Mouse (Mus musculus) kidney, postnatal 4 days (tissue): Measurements from ENCODE around the gene Meis1.

Source experiments
- DNase-seq, 2 experiments: peaks; one replicate each; pipeline ENCODE4 v3.0.0; 2021; ENCODE audit warnings: mixed read lengths in 2 of 2

Gene Meis1

GRCm38 (mm10) chr11:18989669-18990243 lies 29.0 kb downstream of the Meis1 start:
- DNase-seq = peak in 1 of 2 experiments; percentile 26

DNA sequence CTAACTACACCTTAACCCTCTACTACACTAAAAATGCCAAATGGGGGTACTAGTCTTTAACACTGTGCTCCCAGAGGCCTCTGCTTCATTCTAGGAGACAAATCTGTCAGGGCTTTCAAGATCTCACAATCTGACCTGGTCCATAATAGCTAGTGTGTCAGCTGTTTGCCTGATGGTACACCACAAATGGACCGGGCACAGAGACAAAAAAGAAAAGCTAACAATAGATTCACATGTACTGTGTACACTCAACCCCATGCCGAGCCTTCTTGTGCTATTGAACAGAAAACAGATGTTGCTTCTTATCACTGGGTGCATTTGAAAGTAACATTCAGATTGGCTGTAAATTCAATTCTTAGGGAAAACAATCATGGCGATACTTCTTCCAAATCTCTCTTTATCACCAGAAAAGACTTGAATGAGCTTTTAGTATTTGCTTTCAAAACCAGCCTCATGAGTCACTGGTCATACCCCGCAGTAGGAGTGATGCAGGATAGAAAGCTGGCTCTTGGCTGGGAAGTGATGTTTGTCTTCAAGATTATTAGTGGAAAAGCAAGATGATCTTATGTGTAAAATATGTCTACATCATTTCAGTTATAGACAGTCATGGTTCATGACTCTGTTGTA lies 30.0 kb downstream of the Meis1 start:
- no peak for DNase-seq

DNA sequence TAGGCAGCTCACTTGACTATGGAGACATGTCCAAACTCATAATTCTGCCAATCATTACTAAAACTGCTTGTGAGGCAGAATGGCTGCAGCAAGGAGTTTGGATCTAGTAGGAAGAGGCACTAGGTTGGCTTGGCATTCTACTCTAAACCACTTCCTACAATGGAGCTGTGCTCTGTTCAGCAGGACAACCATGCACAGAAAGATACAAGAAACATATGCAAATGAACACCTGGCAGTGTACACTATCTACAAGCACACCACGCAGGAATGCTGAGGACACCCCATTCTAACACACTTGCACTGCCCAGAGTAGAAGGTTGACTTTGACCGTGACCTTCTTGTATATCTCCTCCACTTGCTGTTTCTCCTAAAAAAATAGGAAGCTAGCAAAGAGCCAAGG lies 35.0 kb downstream of the Meis1 start:
- no peak for DNase-seq

GRCm38 (mm10) chr11:18983294-18983693 lies 35.5 kb downstream of the Meis1 start:
- no peak for DNase-seq

GRCm38 (mm10) chr11:18982331-18982730 lies 36.5 kb downstream of the Meis1 start:
- peak in 1 of 2 experiments; percentile 22 for DNase-seq

- no peak for DNase-seq
Observed at GRCm38 (mm10) chr11:18981367-18981766, 37.4 kb downstream of the Meis1 start.

DNA sequence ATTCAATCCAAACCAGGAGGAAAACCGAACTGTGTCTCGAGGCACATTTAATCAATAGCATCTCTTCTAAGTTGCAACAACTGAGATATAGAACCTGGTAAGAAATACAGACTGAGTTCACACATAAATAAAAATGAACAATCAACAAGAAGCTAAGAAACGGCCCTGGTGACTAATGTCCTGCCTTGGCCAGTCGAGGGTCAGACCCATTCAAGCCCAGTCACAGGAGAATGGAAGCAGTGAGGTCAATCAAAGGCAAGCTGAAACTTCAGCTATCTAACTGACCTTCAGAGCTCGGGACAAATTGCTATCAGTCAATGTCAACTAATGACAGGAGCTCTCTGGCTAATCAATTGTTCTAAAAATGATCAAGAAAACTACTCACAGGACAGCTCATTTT lies 38.2 kb downstream of the Meis1 start:
- no peak for DNase-seq

GRCm38 (mm10) chr11:18975087-18975486 lies 43.7 kb downstream of the Meis1 start:
- DNase-seq = no peak

DNA sequence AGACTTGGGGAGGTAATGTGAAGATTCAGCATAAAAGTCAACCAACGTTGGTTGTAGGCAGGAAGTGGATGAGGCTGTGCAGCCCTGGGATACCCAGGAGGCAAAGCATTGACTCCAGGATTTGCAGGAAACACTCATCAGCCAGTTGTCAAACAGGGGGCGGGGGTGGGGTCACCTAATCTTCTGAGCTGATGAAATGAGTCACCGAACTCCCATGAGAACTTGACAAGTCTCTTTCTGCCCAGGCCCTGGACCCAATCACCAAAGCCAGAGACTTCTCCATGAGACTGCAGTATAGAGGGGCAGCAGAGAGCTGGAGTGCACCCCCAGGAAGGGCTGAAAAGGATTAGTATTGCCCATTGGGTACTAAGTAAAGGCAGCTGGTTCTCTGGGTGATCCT lies 45.0 kb downstream of the Meis1 start:
- DNase-seq = no peak

DNA sequence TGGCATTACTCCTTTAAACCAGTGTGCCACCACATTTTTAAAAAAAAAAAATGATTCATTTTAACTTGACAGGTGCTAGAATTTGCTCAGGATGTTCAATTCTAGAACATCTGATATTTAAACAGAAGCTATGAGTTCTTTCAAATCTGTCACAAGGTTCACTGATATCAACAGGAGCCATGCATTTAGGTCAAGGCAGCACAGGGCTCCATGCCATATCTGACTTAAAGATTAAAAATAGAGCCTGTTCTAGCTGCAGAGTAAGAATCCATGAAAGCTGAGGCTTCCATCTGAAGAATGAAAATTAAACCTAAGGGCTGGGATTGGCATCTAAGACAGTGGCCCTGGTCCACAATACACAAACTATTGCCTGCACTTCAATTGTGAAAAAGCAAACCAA lies 45.8 kb downstream of the Meis1 start:
- DNase-seq = no peak

GRCm38 (mm10) chr11:18971551-18971950 lies 47.2 kb downstream of the Meis1 start:
- DNase-seq = peak; percentile 31 to 46

DNA sequence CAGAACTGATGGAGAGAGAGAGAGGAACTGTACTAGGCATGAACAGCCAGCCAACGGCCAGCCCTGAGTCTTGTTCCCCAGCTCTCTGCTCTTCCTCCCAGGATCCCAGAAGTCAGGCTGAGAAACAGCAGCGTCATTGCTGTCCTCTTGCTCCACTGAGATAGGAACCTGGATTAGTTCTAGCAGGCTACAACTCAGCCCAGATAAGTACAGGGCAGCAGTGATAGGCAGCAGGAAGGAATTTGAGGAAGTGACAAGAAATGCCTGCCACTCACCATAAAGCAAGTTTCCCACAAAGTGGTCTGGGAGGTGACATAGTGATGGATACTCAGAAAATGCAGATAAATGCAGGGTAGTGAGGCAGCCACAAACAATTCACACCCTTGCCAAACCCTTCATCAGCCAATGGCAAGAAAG lies 48.9 kb downstream of the Meis1 start:
- no peak for DNase-seq

- DNase-seq = no peak
Observed at GRCm38 (mm10) chr11:18964418-18964817, 54.4 kb downstream of the Meis1 start.

GRCm38 (mm10) chr11:18963202-18964136 lies 55.3 kb downstream of the Meis1 start:
- DNase-seq = peak in 1 of 2 experiments; percentile 13

- no peak for DNase-seq
Observed at GRCm38 (mm10) chr11:18959465-18959864, 59.3 kb downstream of the Meis1 start.

GRCm38 (mm10) chr11:18957805-18958770 lies 60.7 kb downstream of the Meis1 start:
- peak; percentile 68 to 73 for DNase-seq

- DNase-seq = no peak
Observed at GRCm38 (mm10) chr11:18957097-18957804, 61.5 kb downstream of the Meis1 start.

- DNase-seq = no peak
Observed at GRCm38 (mm10) chr11:18955969-18956368, 62.8 kb downstream of the Meis1 start.

DNA sequence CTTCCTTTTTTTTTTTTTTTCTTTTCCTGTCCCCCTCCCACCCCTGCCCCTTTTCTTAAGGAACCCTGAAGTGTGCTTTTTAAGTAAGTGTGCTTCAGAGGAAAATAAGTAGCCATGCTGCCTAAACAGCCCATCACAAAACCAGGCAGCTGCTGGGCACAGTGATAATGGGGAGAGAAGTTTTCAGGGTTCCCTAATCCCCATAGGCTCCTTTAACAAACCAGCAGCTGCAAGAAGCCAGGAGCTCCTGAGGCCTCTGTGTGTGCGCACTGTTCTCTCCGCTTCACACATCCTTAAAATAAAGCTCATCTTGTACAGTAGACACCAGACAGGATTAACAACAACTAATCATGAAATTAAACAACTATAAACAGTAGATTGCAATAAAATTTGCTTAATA lies 63.9 kb downstream of the Meis1 start:
- no peak for DNase-seq

- no peak for DNase-seq
Observed at GRCm38 (mm10) chr11:18953892-18954291, 64.9 kb downstream of the Meis1 start.

GRCm38 (mm10) chr11:18948600-18949295 lies 70.0 kb downstream of the Meis1 start:
- no peak for DNase-seq
